Mouse (Mus musculus) thymus, adult 2 months (tissue): Measurements from ENCODE around the gene Nod2.

Source experiments
- CTCF ChIP-seq: fragments of 200-500 bp; IDR thresholded peaks from 2 replicates; pipeline ENCODE4 v1.5.1; 2012; ENCODE audit warnings: mild to moderate bottlenecking, control low read depth, low read length, moderate library complexity, borderline replicate concordance; ENCODE audit not compliant: control insufficient read depth, poor library complexity, insufficient read depth; ENCODE audit errors: extremely low read depth
- POLR2A ChIP-seq: fragments of 200-500 bp; IDR thresholded peaks from 2 replicates; pipeline ENCODE4 v1.6.1; 2012; ENCODE audit warnings: mild to moderate bottlenecking, low read length, control low read depth, moderate library complexity; ENCODE audit not compliant: control insufficient read depth, poor library complexity, insufficient read depth; ENCODE audit errors: extremely low read depth

- TF ChIP-seq POLR2A (no peak), CTCF (no peak)
These were observed 45.8 kb downstream of the Nod2 start for GRCm38 (mm10) chr8:88692866-88693265.
